Mouse (Mus musculus) forebrain, embryonic 12.5 days (tissue): ENCODE measurements around the gene Bnip1. TPM values are rescaled to one million over a fixed set of nuclear protein-coding genes. Genes with fewer than 3 reads are reported as not detected.

ENCODE experiments used
- ATAC-seq: fragments of 200-750 bp; cut with Nextera tagmentation; 2 replicates; pipeline ENCODE4 v1.8.0; 2017; ENCODE audit warnings: moderate TSS enrichment; ENCODE audit not compliant: low FRiP score
- H3K27ac ChIP-seq: fragments of 300-500 bp; sonication (generic); 2 replicates; pipeline ENCODE4 v1.5.1; 2016; ENCODE audit warnings: mild to moderate bottlenecking
- H3K27me3 ChIP-seq: fragments of 300-500 bp; sonication (generic); 2 replicates; pipeline ENCODE4 v1.6.1; 2016; ENCODE audit warnings: mild to moderate bottlenecking
- H3K36me3 ChIP-seq: fragments of 300-500 bp; sonication (generic); replicated peaks from 2 replicates; pipeline ENCODE4 v1.6.1; 2016; ENCODE audit warnings: mild to moderate bottlenecking
- H3K4me1 ChIP-seq: fragments of 300-500 bp; sonication (generic); 2 replicates; pipeline ENCODE4 v1.6.1; 2016
- H3K4me2 ChIP-seq: fragments of 300-500 bp; sonication (generic); 2 replicates; pipeline ENCODE4 v1.6.1; 2016; ENCODE audit warnings: mild to moderate bottlenecking, moderate library complexity
- H3K4me3 ChIP-seq: fragments of 300-500 bp; sonication (generic); replicated peaks from 2 replicates; pipeline ENCODE4 v1.5.1; 2016; ENCODE audit warnings: mild to moderate bottlenecking
- H3K9ac ChIP-seq: fragments of 300-500 bp; sonication (generic); 2 replicates; pipeline ENCODE4 v1.6.1; 2016; ENCODE audit warnings: mild to moderate bottlenecking
- H3K9me3 ChIP-seq: fragments of 300-500 bp; sonication (generic); 2 replicates; pipeline ENCODE4 v1.6.1; 2016
- WGBS: fragments of 180-500 bp; shearing (Covaris S2); methylation state at CpG from one replicate; pipeline ENCODE4 v1.1.7; 2016; 5-methylcytosine and 5-hydroxymethylcytosine counted together
- polyA plus RNA-seq: library from polyadenylated mRNA; unstranded; fragments of >200 nt; fragmentation: Nextera tagmentation; extraction: Ambion mirVana; gene quantifications from 2 replicates; pipeline ENCODE4 v1.2.1, GENCODE M21; 2016

Bnip1 gene
- polyA plus RNA-seq, 1 experiment from 2014 or later, result 47.6 TPM

DNA sequence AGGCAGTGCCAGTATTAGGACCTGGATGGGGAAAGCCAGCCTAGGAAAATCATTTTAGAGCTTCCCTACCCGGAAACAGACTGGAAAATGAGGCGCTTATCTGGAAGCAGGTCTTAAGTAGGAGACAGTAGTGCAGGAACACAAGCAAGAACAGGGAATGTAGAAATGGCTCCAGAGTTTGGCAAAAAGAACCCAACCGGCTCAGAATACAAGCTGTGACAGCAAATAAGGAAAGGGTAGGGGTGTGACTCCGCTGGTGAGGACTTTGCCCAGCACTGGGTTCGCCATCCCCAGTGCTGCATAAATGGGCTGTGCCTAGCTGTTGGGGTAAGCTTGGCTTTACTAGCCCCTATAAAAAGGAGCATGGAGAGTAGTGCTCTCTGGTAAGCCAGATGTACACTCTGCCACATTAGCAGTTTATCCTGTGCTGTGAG is 761 bp downstream of the Bnip1 start:
- peak overlapping the region; percentile 81 for H3K4me2 ChIP-seq
- H3K4me3 ChIP-seq, result peak overlapping the region; percentile 77
- peaks cover 7% of the 10 kb centered on the region for H3K4me1 ChIP-seq
- no peaks in the 10 kb centered on the region for H3K27me3 ChIP-seq
- 28% methylated on average over 5 of the region's 5 CpGs for WGBS
- no peak for ATAC-seq
- H3K9me3 ChIP-seq, result no peaks in the 10 kb centered on the region
- H3K9ac ChIP-seq, result peak overlapping the region; percentile 75
- H3K27ac ChIP-seq, result peak overlapping the region; percentile 71; the same call in 1 of the 2 replicates
- H3K36me3 ChIP-seq, result peaks cover 21% of the 10 kb centered on the region

DNA sequence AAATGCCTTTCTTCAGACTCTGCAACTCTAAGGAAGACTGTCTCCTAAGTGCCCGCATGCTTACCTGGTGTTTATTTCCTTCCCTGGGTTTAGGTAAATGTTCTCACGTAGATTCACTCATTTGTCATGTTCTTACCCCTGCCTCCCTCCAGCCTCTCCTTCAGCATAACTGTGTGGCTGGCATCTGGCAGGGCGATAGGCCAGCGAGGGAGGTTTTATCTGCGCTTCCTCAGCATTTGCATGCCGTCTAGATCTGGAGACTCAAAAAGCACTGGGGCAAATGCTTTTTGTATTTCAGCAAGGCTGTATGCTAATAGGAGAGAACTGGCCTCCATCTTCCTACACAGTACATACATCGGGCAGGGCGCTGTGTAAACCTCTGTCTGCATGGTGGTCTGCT is 3.7 kb downstream of the Bnip1 start:
- peaks cover 46% of the 10 kb centered on the region for H3K36me3 ChIP-seq
- 93% methylated on average over 8 of the region's 8 CpGs for WGBS
- H3K27ac ChIP-seq, result no peak overlapping the region

DNA sequence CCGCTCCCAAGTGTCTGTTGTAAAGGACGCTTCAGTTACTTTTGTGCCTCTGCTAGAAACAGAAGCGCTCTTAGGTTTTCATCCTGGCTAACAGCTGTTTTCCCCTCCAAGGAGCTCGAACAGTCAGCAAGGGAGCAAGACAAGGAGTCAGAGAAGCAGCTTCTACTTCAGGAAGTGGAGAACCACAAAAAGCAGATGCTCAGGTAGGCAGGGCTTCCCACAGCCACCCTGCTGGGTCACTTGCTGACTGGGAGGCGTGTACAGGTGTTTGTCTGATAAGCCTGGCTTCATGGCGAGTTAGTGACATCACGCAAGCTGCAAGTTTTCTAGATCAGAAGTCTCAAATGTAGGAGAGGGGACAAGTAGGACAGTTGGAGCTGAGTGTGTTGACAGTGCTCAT is 5.7 kb downstream of the Bnip1 start:
- no peak for ATAC-seq

More for the DNA sequence above, 3.7 kb downstream of the Bnip1 start:
- peaks cover 7% of the 10 kb centered on the region for H3K4me1 ChIP-seq
- no peaks in the 10 kb centered on the region for H3K9me3 ChIP-seq
- no peak for ATAC-seq
- no peak overlapping the region for H3K9ac ChIP-seq
- no peak overlapping the region for H3K4me3 ChIP-seq
- H3K4me2 ChIP-seq, result no peak overlapping the region
- H3K27me3 ChIP-seq, result no peaks in the 10 kb centered on the region

DNA sequence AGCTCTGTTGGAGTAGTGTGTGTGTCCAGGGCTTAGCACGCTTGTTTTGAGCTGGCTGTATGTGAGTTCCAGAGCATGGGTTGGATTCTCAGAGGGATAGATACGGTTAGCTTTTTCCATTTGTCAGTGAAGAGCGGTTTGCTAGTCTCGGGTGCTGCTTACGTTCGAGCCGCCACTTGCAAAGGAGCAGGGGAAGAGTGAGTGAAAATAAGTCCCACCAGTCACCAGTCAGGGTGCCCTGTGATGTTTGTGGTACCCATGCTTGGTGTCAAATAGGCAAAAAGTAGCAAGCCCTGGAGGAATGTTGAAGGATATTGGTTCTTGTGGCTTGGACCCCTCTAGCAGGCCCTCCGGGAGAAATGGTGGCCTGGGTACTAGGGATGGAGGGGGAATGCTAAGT is 8.1 kb downstream of the Bnip1 start:
- Histone ChIP-seq H3K4me1 (no peaks in the 10 kb centered on the region), H3K27me3 (no peaks in the 10 kb centered on the region), H3K27ac (no peak overlapping the region), H3K9me3 (no peaks in the 10 kb centered on the region), H3K4me2 (no peak overlapping the region), H3K36me3 (peaks cover 77% of the 10 kb centered on the region), H3K4me3 (no peak overlapping the region), H3K9ac (no peak overlapping the region)
- ATAC-seq, result no peak
- WGBS, result 94% methylated on average over 8 of the region's 8 CpGs

More for the DNA sequence above, 5.7 kb downstream of the Bnip1 start:
- no peaks in the 10 kb centered on the region for H3K9me3 ChIP-seq
- no peak overlapping the region for H3K27ac ChIP-seq
- no peak overlapping the region for H3K4me3 ChIP-seq
- WGBS, result 90% methylated on average over 7 of the region's 7 CpGs
- H3K9ac ChIP-seq, result no peak overlapping the region
- peaks cover 4% of the 10 kb centered on the region for H3K4me1 ChIP-seq
- no peaks in the 10 kb centered on the region for H3K27me3 ChIP-seq
- peaks cover 66% of the 10 kb centered on the region for H3K36me3 ChIP-seq
- no peak overlapping the region for H3K4me2 ChIP-seq

- WGBS, result 95% methylated on average over 8 of the region's 8 CpGs
- Histone ChIP-seq H3K4me2 (no peak overlapping the region), H3K4me3 (no peak overlapping the region), H3K4me1 (no peaks in the 10 kb centered on the region), H3K27me3 (no peaks in the 10 kb centered on the region), H3K27ac (no peak overlapping the region), H3K36me3 (peaks cover 70% of the 10 kb centered on the region), H3K9ac (no peak overlapping the region), H3K9me3 (no peaks in the 10 kb centered on the region)
- no peak for ATAC-seq
Observed at GRCm38 (mm10) chr17:26789460-26790268, 8.8 kb downstream of the Bnip1 start.

DNA sequence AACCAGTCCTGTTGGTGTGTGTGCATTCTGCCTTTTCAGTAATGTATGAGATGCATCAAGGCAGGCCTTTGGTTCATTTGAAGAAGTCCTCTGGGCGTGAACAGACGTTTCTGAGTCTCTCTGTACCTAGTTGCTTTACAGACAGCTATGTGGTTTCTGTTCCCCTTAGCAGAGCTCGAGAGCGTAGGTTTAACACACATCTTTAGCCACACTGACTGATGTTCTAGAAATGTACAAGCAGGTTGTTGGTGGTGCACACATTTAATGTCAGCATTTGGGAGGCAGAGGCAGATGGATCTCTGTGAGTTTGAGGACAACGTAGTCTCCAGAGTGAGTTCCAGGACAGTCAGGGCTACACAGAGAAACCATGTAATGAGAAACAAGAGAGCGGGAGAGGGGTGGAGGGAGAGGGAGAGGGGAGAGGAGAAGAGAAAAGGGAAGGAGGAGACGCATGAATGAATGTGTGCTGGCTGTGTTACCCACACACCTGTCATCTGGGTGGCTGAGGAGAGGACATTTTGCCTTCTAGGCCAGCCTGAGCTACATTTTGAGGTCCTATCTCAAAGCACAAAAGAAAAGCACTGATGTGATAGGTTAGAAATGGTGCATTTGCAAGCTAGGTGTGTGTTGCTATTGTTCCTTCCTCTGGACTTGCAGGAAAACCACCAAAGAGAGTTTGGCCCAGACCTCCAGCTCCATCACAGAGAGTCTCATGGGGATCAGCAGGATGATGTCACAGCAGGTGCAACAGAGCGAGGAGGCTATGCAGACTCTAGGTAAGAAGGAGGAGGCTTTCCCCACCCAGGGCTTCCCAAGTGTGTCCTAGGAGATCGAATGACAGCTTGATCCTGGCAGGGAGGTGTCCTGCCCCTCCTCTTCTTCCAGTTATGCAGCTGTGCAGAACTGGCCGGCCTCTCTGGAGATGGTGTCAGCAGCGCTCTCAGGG is 9.7 kb downstream of the Bnip1 start:
- 94% methylated on average over 11 of the region's 11 CpGs for WGBS
- Histone ChIP-seq H3K9me3 (no peaks in the 10 kb centered on the region), H3K27ac (no peak overlapping the region), H3K9ac (no peak overlapping the region), H3K4me1 (no peaks in the 10 kb centered on the region), H3K4me3 (no peak overlapping the region), H3K27me3 (no peaks in the 10 kb centered on the region), H3K36me3 (peaks cover 69% of the 10 kb centered on the region), H3K4me2 (no peak overlapping the region)
- ATAC-seq, result no peak

GRCm38 (mm10) chr17:26791580-26791979 is 10.7 kb downstream of the Bnip1 start:
- H3K27me3 ChIP-seq, result no peaks in the 10 kb centered on the region

GRCm38 (mm10) chr17:26792096-26792495 is 11.2 kb downstream of the Bnip1 start:
- peaks cover 58% of the 10 kb centered on the region for H3K36me3 ChIP-seq
- H3K4me3 ChIP-seq, result no peak overlapping the region
- 92% methylated on average over 15 of the region's 15 CpGs for WGBS

More at GRCm38 (mm10) chr17:26791580-26791979, 10.7 kb downstream of the Bnip1 start:
- Histone ChIP-seq H3K4me3 (no peak overlapping the region), H3K9ac (no peak overlapping the region), H3K4me2 (no peak overlapping the region), H3K27ac (no peak overlapping the region), H3K4me1 (no peaks in the 10 kb centered on the region), H3K9me3 (no peaks in the 10 kb centered on the region), H3K36me3 (peaks cover 64% of the 10 kb centered on the region)
- ATAC-seq, result no peak
- 89% methylated on average over 7 of the region's 7 CpGs for WGBS

GRCm38 (mm10) chr17:26793068-26793765 is 12.4 kb downstream of the Bnip1 start:
- H3K27me3 ChIP-seq, result no peaks in the 10 kb centered on the region
- ATAC-seq, result no peak
- H3K27ac ChIP-seq, result no peak overlapping the region
- no peak overlapping the region for H3K4me2 ChIP-seq
- no peaks in the 10 kb centered on the region for H3K4me1 ChIP-seq
- WGBS, result 89% methylated on average over 5 of the region's 5 CpGs
- H3K36me3 ChIP-seq, result peaks cover 52% of the 10 kb centered on the region
- H3K9me3 ChIP-seq, result no peaks in the 10 kb centered on the region
- no peak overlapping the region for H3K9ac ChIP-seq
- no peak overlapping the region for H3K4me3 ChIP-seq

More at GRCm38 (mm10) chr17:26792096-26792495, 11.2 kb downstream of the Bnip1 start:
- ATAC-seq, result no peak
- Histone ChIP-seq H3K9ac (no peak overlapping the region), H3K27ac (no peak overlapping the region), H3K4me1 (no peaks in the 10 kb centered on the region), H3K4me2 (no peak overlapping the region), H3K27me3 (no peaks in the 10 kb centered on the region), H3K9me3 (no peaks in the 10 kb centered on the region)

GRCm38 (mm10) chr17:26794744-26795143 is 13.9 kb downstream of the Bnip1 start:
- WGBS, result 22% methylated on average over 3 of the region's 3 CpGs
- H3K4me3 ChIP-seq, result no peak overlapping the region
- no peaks in the 10 kb centered on the region for H3K9me3 ChIP-seq
- ATAC-seq, result no peak
- no peaks in the 10 kb centered on the region for H3K4me1 ChIP-seq
- no peak overlapping the region for H3K27ac ChIP-seq
- H3K4me2 ChIP-seq, result no peak overlapping the region
- no peaks in the 10 kb centered on the region for H3K27me3 ChIP-seq
- peaks cover 37% of the 10 kb centered on the region for H3K36me3 ChIP-seq
- H3K9ac ChIP-seq, result no peak overlapping the region

DNA sequence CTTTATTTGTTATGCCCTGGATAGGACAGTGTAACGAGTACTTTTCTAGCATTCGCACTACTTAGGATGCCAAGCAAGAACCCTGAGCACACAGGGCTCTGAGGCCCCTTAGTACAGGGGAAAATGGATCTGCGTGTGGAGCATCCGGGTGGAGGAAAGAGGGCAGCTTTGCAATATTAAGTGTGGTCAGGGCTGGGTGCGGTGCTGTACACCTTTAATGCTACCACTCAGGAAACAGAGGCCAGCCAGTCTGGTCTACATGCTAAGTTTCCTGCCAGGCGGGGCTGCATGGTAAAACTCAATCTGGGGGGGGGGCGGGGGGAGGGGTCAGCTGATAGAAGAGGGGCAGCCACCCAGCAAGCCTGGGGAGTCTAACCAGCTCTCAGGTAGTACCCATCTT is 14.5 kb downstream of the Bnip1 start:
- Histone ChIP-seq H3K4me2 (no peak overlapping the region), H3K27ac (no peak overlapping the region), H3K36me3 (peaks cover 30% of the 10 kb centered on the region), H3K27me3 (no peaks in the 10 kb centered on the region), H3K9ac (no peak overlapping the region), H3K4me3 (no peak overlapping the region), H3K9me3 (no peaks in the 10 kb centered on the region), H3K4me1 (no peaks in the 10 kb centered on the region)
- 82% methylated on average over 7 of the region's 7 CpGs for WGBS
- no peak for ATAC-seq
